Mouse (Mus musculus): ENCODE measurements around the gene Eml6. TPM values are rescaled to one million over a fixed set of nuclear protein-coding genes. Genes with fewer than 3 reads are reported as not detected.
"Not testable (repeated sequence)": the region's sequence is repeated elsewhere in the genome, so short reads cannot be mapped to it uniquely, and the experiment has no call there.

Gene Eml6
- total and polyA plus RNA-seq, 2 experiments, result 0.12 to 2.5 TPM

DNA sequence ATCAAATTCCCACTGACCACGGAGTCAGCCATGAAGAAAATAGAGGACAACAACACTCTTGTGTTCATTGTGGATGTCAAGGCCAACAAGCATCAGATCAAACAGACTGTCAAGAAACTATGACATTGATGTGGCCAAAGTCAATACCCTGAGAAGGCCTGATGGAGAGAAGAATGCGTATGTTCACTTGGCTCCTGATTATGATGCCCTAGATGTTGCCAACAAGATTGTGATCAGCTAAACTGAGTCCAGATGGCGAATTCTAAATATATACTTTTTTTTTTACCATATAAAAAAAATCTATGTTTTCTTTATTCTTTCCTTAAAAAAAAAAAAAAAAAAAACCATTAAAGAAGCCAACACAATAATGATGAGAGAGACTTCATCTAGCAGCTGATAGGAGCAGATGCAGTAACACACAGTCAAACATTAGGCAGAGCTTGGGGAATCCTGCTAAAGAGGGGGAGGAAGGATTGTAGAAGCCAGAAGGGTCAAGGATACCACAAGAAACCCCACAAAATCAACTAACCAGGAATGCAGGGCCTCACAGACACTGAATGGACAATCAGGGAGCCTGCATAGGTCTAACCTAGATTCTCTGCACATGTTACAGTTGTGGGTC, 185.1 kb downstream of the Eml6 start:
- Histone ChIP-seq H3K36me3 (ENCODE audit: control insufficient read depth, insufficient read depth, low read length) (no peaks in the 10 kb centered on the region), H3K79me2 (ENCODE audit: control insufficient read depth, insufficient read depth, low read length) (no peaks in the 10 kb centered on the region), H3K4me1 (ENCODE audit: control insufficient read depth, insufficient read depth, low read length) (no peaks in the 10 kb centered on the region; the same call in 1 of the 2 replicates), H3K27ac (replicated peaks; ENCODE audit: insufficient read depth, low read depth, low read length) (no peak overlapping the region), H3K9ac (ENCODE audit: low read depth, low read length) (no peak overlapping the region), H3K4me3 (ENCODE audit: insufficient read depth, low read depth, low read length) (no peak overlapping the region), H3K27me3 (ENCODE audit: control insufficient read depth, insufficient read depth, low read length) (no peaks in the 10 kb centered on the region)
- no peak for DNase-seq (ENCODE audit: extremely low read depth, low read depth, low spot score)
- 92% methylated on average over 3 of the region's 3 CpGs for WGBS
- no peak for TF ChIP-seq POLR2A (IDR thresholded peaks at IDR 0.05; ENCODE audit: extremely low read depth, insufficient read depth, low read length)
- no peak for TF ChIP-seq CTCF (IDR thresholded peaks at IDR 0.05; ENCODE audit: low read depth, low read length)

DNA sequence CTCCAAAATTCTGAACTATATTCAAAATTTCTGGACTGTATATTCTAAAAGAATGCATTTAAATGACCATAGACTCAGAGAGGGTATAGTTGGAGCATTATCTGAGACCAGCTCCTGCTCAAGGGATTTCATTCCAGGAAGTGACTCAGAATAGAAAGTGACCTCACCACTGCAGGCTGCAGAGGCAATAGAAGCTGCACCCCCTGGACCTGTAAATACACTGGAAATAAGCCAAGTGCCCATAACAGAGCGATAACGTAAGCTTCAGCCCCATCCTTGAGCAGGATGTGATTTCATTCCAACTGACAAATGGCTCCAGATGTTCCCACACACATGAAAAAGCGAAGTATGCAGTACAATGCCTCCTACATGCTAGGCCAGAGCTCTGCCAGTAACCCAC, 186.1 kb downstream of the Eml6 start:
- DNase-seq (ENCODE audit: extremely low read depth, low read depth, low spot score), result no peak
- TF ChIP-seq CTCF (IDR thresholded peaks at IDR 0.05; ENCODE audit: low read depth, low read length) (no peak), POLR2A (IDR thresholded peaks at IDR 0.05; ENCODE audit: extremely low read depth, insufficient read depth, low read length) (no peak)
- Histone ChIP-seq H3K27me3 (ENCODE audit: control insufficient read depth, insufficient read depth, low read length) (no peaks in the 10 kb centered on the region), H3K4me3 (ENCODE audit: insufficient read depth, low read depth, low read length) (no peak overlapping the region), H3K79me2 (ENCODE audit: control insufficient read depth, insufficient read depth, low read length) (no peaks in the 10 kb centered on the region), H3K9ac (ENCODE audit: low read depth, low read length) (no peak overlapping the region), H3K36me3 (ENCODE audit: control insufficient read depth, insufficient read depth, low read length) (no peaks in the 10 kb centered on the region), H3K27ac (replicated peaks; ENCODE audit: insufficient read depth, low read depth, low read length) (no peak overlapping the region), H3K4me1 (ENCODE audit: control insufficient read depth, insufficient read depth, low read length) (no peaks in the 10 kb centered on the region; the same call in 1 of the 2 replicates)
- 78% methylated on average over 3 of the region's 3 CpGs for WGBS

DNA sequence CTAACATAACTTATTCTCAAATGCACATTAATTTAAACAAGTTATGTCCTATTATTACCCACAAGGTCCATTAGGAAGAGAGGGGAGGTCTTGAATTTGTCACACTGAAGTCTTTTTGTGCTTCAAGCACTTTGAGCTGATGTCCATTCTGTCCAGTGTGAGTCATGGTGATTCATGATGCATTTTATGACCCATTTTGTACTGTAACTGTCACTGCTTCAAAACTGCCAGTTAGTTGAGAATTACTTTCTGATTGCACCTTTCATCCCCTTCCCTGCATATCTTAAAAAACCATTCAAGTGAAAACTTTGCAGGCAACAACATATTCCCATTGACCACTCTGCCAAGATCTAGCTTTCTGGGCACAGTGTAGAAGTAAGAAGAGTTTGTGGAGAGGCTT, 188.8 kb downstream of the Eml6 start:
- Histone ChIP-seq H3K27me3 (ENCODE audit: control insufficient read depth, insufficient read depth, low read length) (no peaks in the 10 kb centered on the region), H3K4me3 (ENCODE audit: insufficient read depth, low read depth, low read length) (no peak overlapping the region), H3K27ac (replicated peaks; ENCODE audit: insufficient read depth, low read depth, low read length) (no peak overlapping the region), H3K79me2 (ENCODE audit: control insufficient read depth, insufficient read depth, low read length) (no peaks in the 10 kb centered on the region), H3K36me3 (ENCODE audit: control insufficient read depth, insufficient read depth, low read length) (no peaks in the 10 kb centered on the region), H3K4me1 (ENCODE audit: control insufficient read depth, insufficient read depth, low read length) (no peaks in the 10 kb centered on the region; the same call in 1 of the 2 replicates), H3K9ac (ENCODE audit: low read depth, low read length) (no peak overlapping the region)
- no peak for DNase-seq (ENCODE audit: extremely low read depth, low read depth, low spot score)
- no peak for TF ChIP-seq CTCF (IDR thresholded peaks at IDR 0.05; ENCODE audit: low read depth, low read length)
- no peak for TF ChIP-seq POLR2A (IDR thresholded peaks at IDR 0.05; ENCODE audit: extremely low read depth, insufficient read depth, low read length)

DNA sequence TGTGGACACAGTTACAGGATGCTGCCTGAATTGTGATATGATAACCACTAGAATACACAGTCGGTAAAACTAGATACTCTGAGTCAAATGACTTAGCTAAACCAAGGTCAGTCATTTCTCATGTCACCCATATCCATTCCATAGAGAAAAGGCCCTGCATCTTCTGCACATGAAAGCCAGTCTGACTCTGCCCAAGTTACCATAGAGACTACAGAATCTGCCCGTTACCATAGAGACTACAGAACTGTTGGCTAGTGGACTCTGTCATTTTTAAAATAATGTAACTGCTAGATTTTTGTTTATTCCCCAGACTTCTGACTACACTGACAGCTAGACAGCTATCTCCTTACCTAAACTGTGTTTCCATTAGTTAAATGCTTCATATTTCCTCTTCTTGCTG, 198.1 kb downstream of the Eml6 start:
- no peaks in the 10 kb centered on the region for H3K79me2 ChIP-seq (ENCODE audit: control insufficient read depth, insufficient read depth, low read length)
- H3K27ac ChIP-seq (replicated peaks; ENCODE audit: insufficient read depth, low read depth, low read length), result no peak overlapping the region
- H3K9ac ChIP-seq (ENCODE audit: low read depth, low read length), result no peak overlapping the region
- no peaks in the 10 kb centered on the region for H3K36me3 ChIP-seq (ENCODE audit: control insufficient read depth, insufficient read depth, low read length)
- DNase-seq (ENCODE audit: extremely low read depth, low read depth, low spot score), result no peak
- H3K4me1 ChIP-seq (ENCODE audit: control insufficient read depth, insufficient read depth, low read length), result peaks cover 2% of the 10 kb centered on the region; the same call in 1 of the 2 replicates
- H3K27me3 ChIP-seq (ENCODE audit: control insufficient read depth, insufficient read depth, low read length), result peaks cover 12% of the 10 kb centered on the region
- WGBS, result 73% methylated on average over 2 of the region's 2 CpGs
- TF ChIP-seq CTCF (IDR thresholded peaks at IDR 0.05; ENCODE audit: low read depth, low read length) (no peak), POLR2A (IDR thresholded peaks at IDR 0.05; ENCODE audit: extremely low read depth, insufficient read depth, low read length) (no peak)
- no peak overlapping the region for H3K4me3 ChIP-seq (ENCODE audit: insufficient read depth, low read depth, low read length)

DNA sequence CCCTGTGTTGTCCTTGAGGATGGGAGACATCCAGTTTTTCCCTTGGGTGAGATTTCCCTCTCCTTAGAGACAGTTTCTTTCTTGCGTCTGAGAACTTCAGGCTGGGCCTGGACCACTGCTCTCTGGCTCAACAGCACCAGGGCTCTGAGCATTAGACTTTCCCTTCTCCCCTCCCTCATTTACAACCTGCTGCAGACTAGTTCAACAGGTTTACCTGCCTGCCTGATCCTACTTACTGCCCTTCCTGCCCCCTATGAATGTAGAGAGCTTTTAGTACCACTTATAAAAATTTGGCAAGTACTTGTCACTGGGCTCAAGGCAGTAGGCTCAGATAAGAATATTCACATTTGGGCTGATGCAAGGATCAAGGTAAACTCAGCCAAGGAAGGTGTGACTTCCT, 199.8 kb downstream of the Eml6 start:
- 96% methylated on average over 1 of the region's 1 CpGs for WGBS
- Histone ChIP-seq H3K27ac (replicated peaks; ENCODE audit: insufficient read depth, low read depth, low read length) (no peak overlapping the region), H3K36me3 (ENCODE audit: control insufficient read depth, insufficient read depth, low read length) (no peaks in the 10 kb centered on the region), H3K4me3 (ENCODE audit: insufficient read depth, low read depth, low read length) (no peak overlapping the region), H3K9ac (ENCODE audit: low read depth, low read length) (no peak overlapping the region), H3K4me1 (ENCODE audit: control insufficient read depth, insufficient read depth, low read length) (peaks cover 2% of the 10 kb centered on the region; the same call in 1 of the 2 replicates), H3K79me2 (ENCODE audit: control insufficient read depth, insufficient read depth, low read length) (no peaks in the 10 kb centered on the region), H3K27me3 (ENCODE audit: control insufficient read depth, insufficient read depth, low read length) (peaks cover 12% of the 10 kb centered on the region)
- no peak for TF ChIP-seq CTCF (IDR thresholded peaks at IDR 0.05; ENCODE audit: low read depth, low read length)
- no peak for TF ChIP-seq POLR2A (IDR thresholded peaks at IDR 0.05; ENCODE audit: extremely low read depth, insufficient read depth, low read length)
- no peak for DNase-seq (ENCODE audit: extremely low read depth, low read depth, low spot score)

DNA sequence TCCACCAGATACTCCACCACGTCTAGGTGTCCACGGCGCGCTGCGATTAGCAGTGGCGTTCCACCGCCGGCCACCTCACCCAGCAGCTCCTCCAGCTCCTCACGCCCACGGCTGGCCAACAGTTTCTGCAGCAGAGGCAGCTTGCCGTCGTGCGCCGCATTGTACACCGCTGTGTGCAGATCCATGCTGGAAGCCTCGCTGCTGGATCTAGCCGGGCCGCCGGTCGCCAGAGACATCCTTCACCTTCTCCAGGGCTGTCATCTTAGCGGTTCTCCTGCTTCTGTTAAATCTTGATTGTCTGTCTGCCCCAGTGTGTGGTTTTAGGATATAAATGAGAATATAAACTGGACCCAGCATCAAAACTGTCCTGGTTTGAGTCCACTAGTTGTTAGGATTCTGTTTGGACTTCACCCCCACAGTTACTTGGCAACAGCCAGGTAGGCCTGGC, 200.5 kb downstream of the Eml6 start, which contains the start of gene 4931440F15Rik:
Gene 4931440F15Rik (minus strand): TSS at position 398 of the 448 bp plus-strand sequence.
- H3K27me3 ChIP-seq (ENCODE audit: control insufficient read depth, insufficient read depth, low read length), result peaks cover 12% of the 10 kb centered on the region
- not testable (repeated sequence) for H3K27ac ChIP-seq (replicated peaks; ENCODE audit: insufficient read depth, low read depth, low read length); H3K36me3 ChIP-seq (ENCODE audit: control insufficient read depth, insufficient read depth, low read length); H3K79me2 ChIP-seq (ENCODE audit: control insufficient read depth, insufficient read depth, low read length); H3K4me1 ChIP-seq (ENCODE audit: control insufficient read depth, insufficient read depth, low read length); DNase-seq (ENCODE audit: extremely low read depth, low read depth, low spot score); H3K4me3 ChIP-seq (ENCODE audit: insufficient read depth, low read depth, low read length); H3K9ac ChIP-seq (ENCODE audit: low read depth, low read length)
- 28% methylated on average over 21 of the region's 21 CpGs for WGBS

DNA sequence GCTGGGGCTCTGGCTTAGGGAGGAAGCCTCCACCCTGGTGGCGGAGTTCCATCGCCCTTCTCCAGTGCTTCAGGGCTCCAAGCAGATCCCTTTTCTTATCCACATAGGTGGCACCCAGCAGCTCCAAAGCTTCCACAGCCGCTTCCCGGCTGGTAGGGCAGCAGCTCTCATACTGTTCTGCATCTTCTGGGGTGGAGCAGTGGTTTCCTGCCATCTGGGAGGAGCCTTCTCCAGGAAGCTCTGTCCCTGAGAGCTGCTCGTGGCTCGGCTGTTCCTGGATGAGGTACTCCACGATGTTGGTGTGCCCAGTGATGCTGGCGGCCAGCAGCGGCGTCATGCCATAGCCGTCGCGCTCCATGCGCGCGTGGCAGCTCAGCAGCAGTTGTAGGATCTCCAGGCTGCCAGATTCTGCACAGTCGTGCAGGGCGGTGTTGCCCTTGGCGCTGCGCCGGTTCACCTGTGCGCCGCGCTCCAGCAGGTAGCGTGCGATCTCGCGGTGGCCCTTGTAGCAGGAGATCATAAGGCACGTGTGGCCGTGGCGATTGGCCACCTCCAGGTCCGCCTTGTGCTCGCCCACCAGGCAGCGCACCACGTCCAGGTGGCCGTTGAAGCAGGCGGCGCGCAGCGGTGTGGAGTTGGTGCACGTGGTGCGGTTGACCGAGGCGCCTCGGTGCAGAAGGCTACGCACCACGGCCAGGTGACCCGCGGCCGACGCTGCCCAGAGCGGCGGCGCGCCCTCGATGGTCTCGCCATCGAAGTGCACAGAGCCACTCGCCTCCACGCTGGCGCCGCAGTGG, 201.2 kb downstream of the Eml6 start:
- not testable (repeated sequence) for H3K36me3 ChIP-seq (ENCODE audit: control insufficient read depth, insufficient read depth, low read length); H3K27ac ChIP-seq (replicated peaks; ENCODE audit: insufficient read depth, low read depth, low read length); H3K79me2 ChIP-seq (ENCODE audit: control insufficient read depth, insufficient read depth, low read length); H3K4me3 ChIP-seq (ENCODE audit: insufficient read depth, low read depth, low read length); H3K4me1 ChIP-seq (ENCODE audit: control insufficient read depth, insufficient read depth, low read length); DNase-seq (ENCODE audit: extremely low read depth, low read depth, low spot score); H3K9ac ChIP-seq (ENCODE audit: low read depth, low read length)
- H3K27me3 ChIP-seq (ENCODE audit: control insufficient read depth, insufficient read depth, low read length), result peaks cover 12% of the 10 kb centered on the region
- WGBS, result 12% methylated on average over 62 of the region's 62 CpGs
